Mouse (Mus musculus) large intestine, adult 2 months (tissue): Measurements from ENCODE around the gene Gm20431. TPM values are rescaled to one million over a fixed set of nuclear protein-coding genes. Genes with fewer than 3 reads are reported as not detected.

ENCODE experiments used
- DNase-seq: peaks from one replicate; pipeline ENCODE4 v3.0.0-alpha.2; 2012; ENCODE audit warnings: low read depth, low spot score
- WGBS: fragments of 180-500 bp; shearing (Covaris S2); methylation state at CpG from one replicate; pipeline ENCODE4 v1.1.7; 2018; 5-methylcytosine and 5-hydroxymethylcytosine counted together
- polyA plus RNA-seq: library from polyadenylated mRNA; depleted of rRNA; stranded (reverse); fragments of >200 nt; gene quantifications from 2 replicates; pipeline ENCODE4 v1.2.3, GENCODE M21; 2012

The Gm20431 gene
- polyA plus RNA-seq, 1 experiment: not detected

- WGBS: 100% methylated on average over 2 of the region's 2 CpGs
- DNase-seq: no peak
Measured at GRCm38 (mm10) chr2:167585273-167585672, 76.0 kb downstream of the Gm20431 start.

GRCm38 (mm10) chr2:167583161-167583952 lies 77.9 kb downstream of the Gm20431 start:
- no peak for DNase-seq
- 48% methylated on average over 10 of the region's 10 CpGs for WGBS

- WGBS: 27% methylated on average over 5 of the region's 5 CpGs
- DNase-seq: no peak
Measured at GRCm38 (mm10) chr2:167578521-167578920, 82.8 kb downstream of the Gm20431 start.

- 76% methylated on average over 9 of the region's 9 CpGs for WGBS
- DNase-seq: no peak
Measured at GRCm38 (mm10) chr2:167577186-167577785, 84.0 kb downstream of the Gm20431 start.

- 85% methylated on average over 8 of the region's 8 CpGs for WGBS
Measured at GRCm38 (mm10) chr2:167576121-167576620, 85.1 kb downstream of the Gm20431 start.

GRCm38 (mm10) chr2:167575581-167575980 lies 85.7 kb downstream of the Gm20431 start:
- DNase-seq: no peak
- WGBS: 87% methylated on average over 7 of the region's 7 CpGs

More at GRCm38 (mm10) chr2:167576121-167576620, 85.1 kb downstream of the Gm20431 start:
- no peak for DNase-seq

GRCm38 (mm10) chr2:167574814-167575213 lies 86.5 kb downstream of the Gm20431 start:
- no peak for DNase-seq
- 41% methylated on average over 9 of the region's 9 CpGs for WGBS

- no peak for DNase-seq
- 86% methylated on average over 18 of the region's 18 CpGs for WGBS
Measured at GRCm38 (mm10) chr2:167571442-167572220, 89.7 kb downstream of the Gm20431 start.

GRCm38 (mm10) chr2:167570815-167571214 lies 90.5 kb downstream of the Gm20431 start:
- no peak for DNase-seq
- 61% methylated on average over 6 of the region's 6 CpGs for WGBS

- 53% methylated on average over 13 of the region's 13 CpGs for WGBS
- DNase-seq: no peak
Measured at GRCm38 (mm10) chr2:167569934-167570651, 91.2 kb downstream of the Gm20431 start.

GRCm38 (mm10) chr2:167568112-167568511 lies 93.2 kb downstream of the Gm20431 start:
- WGBS: 82% methylated on average over 9 of the region's 9 CpGs
- DNase-seq: no peak

- 48% methylated on average over 19 of the region's 19 CpGs for WGBS
- DNase-seq: no peak
Measured at GRCm38 (mm10) chr2:167565682-167566081, 95.6 kb downstream of the Gm20431 start.

GRCm38 (mm10) chr2:167565312-167565656 lies 96.0 kb downstream of the Gm20431 start:
- WGBS: 64% methylated on average over 3 of the region's 3 CpGs
- no peak for DNase-seq

- WGBS: 89% methylated on average over 13 of the region's 13 CpGs
Measured at GRCm38 (mm10) chr2:167564551-167565311, 96.6 kb downstream of the Gm20431 start.

GRCm38 (mm10) chr2:167563703-167564102 lies 97.6 kb downstream of the Gm20431 start:
- WGBS: 73% methylated on average over 12 of the region's 12 CpGs
- DNase-seq: no peak

More at GRCm38 (mm10) chr2:167564551-167565311, 96.6 kb downstream of the Gm20431 start:
- no peak for DNase-seq

GRCm38 (mm10) chr2:167563035-167563434 lies 98.3 kb downstream of the Gm20431 start:
- 80% methylated on average over 5 of the region's 5 CpGs for WGBS
- DNase-seq: no peak

- no peak for DNase-seq
- 19% methylated on average over 8 of the region's 8 CpGs for WGBS
Measured at GRCm38 (mm10) chr2:167562101-167562500, 99.2 kb downstream of the Gm20431 start.

- 17% methylated on average over 27 of the region's 27 CpGs for WGBS
- no peak for DNase-seq
Measured at GRCm38 (mm10) chr2:167559413-167559812, 101.9 kb downstream of the Gm20431 start.
